Mouse (Mus musculus): ENCODE results near the gene Ppp2r5d. TPM values are rescaled to one million over a fixed set of nuclear protein-coding genes. Genes with fewer than 3 reads are reported as not detected.

Ppp2r5d gene
- polyA plus RNA-seq, 1 experiment: 113 TPM

DNA sequence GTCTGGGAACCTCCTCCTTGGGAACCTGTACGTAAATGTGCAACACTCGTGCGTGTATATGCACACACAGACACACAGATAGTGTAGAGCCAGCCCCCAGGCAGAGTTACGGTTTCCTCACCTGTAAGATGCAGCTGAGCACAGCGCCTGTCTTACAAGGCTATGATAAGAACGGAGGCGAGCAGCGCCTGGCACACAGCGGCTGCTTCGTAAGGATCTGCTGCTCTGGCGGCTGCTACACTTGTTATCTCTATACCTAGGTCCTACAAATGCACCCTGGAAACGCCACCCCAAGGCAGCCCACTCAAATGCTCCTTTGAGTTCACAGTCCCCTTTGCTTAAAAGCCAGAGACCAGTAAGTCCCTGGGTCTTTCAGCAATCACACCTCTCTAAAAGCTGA lies 14.2 kb downstream of the Ppp2r5d start:
- Histone ChIP-seq H3K27ac (ENCODE audit: control insufficient read depth, insufficient read depth, low read length) (no peak overlapping the region), H3K36me3 (ENCODE audit: control insufficient read depth, insufficient read depth, low read length) (peaks cover 2% of the 10 kb centered on the region), H3K27me3 (ENCODE audit: control insufficient read depth, insufficient read depth, low read length) (no peaks in the 10 kb centered on the region), H3K4me3 (ENCODE audit: control insufficient read depth, insufficient read depth, low read length) (no peak overlapping the region), H3K4me1 (replicated peaks; ENCODE audit: control insufficient read depth, insufficient read depth, low read length) (no peaks in the 10 kb centered on the region)
- no peak for DNase-seq
- 98% methylated on average over 12 of the region's 12 CpGs for WGBS
- TF ChIP-seq POLR2A (IDR thresholded peaks at IDR 0.05; ENCODE audit: control insufficient read depth, extremely low read depth, insufficient read depth, low read length, poor library complexity) (no peak), CTCF (IDR thresholded peaks at IDR 0.05; ENCODE audit: borderline replicate concordance, control insufficient read depth, extremely low read depth, insufficient read depth, low read length, poor library complexity) (no peak)

DNA sequence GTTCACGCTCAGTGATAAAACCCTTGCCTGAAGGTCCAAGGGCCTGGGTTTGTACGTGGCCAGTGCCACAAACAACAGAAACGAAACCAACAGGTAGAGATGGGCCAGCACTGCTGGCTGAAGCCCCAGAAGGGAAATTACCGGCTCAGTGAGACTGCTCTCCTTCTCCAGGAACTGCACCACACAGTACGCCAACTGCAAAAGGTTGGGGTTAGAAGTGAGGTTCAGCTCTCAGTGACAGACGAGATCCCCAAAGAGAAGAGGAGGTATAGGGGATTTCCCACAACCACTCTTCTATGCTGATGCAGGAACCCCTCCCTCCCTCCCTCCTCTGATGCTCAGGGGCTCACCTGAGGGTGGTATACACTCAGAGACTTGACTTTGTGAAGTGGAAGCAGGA lies 19.0 kb downstream of the Ppp2r5d start:
- peaks cover 8% of the 10 kb centered on the region; the same call in 1 of the 2 replicates for H3K4me1 ChIP-seq (replicated peaks; ENCODE audit: control insufficient read depth, insufficient read depth, low read length)
- H3K27ac ChIP-seq (ENCODE audit: control insufficient read depth, insufficient read depth, low read length): peak overlapping the region; percentile 35; the same call in 1 of the 2 replicates
- no peaks in the 10 kb centered on the region for H3K27me3 ChIP-seq (ENCODE audit: control insufficient read depth, insufficient read depth, low read length)
- whole genome bisulfite sequencing: 79% methylated on average over 6 of the region's 6 CpGs
- H3K4me3 ChIP-seq (ENCODE audit: control insufficient read depth, insufficient read depth, low read length): no peak overlapping the region
- TF ChIP-seq POLR2A (IDR thresholded peaks at IDR 0.05; ENCODE audit: control insufficient read depth, extremely low read depth, insufficient read depth, low read length, poor library complexity) (no peak), CTCF (IDR thresholded peaks at IDR 0.05; ENCODE audit: borderline replicate concordance, control insufficient read depth, extremely low read depth, insufficient read depth, low read length, poor library complexity) (no peak)
- DNase-seq: no peak
- H3K36me3 ChIP-seq (ENCODE audit: control insufficient read depth, insufficient read depth, low read length): peaks cover 18% of the 10 kb centered on the region

DNA sequence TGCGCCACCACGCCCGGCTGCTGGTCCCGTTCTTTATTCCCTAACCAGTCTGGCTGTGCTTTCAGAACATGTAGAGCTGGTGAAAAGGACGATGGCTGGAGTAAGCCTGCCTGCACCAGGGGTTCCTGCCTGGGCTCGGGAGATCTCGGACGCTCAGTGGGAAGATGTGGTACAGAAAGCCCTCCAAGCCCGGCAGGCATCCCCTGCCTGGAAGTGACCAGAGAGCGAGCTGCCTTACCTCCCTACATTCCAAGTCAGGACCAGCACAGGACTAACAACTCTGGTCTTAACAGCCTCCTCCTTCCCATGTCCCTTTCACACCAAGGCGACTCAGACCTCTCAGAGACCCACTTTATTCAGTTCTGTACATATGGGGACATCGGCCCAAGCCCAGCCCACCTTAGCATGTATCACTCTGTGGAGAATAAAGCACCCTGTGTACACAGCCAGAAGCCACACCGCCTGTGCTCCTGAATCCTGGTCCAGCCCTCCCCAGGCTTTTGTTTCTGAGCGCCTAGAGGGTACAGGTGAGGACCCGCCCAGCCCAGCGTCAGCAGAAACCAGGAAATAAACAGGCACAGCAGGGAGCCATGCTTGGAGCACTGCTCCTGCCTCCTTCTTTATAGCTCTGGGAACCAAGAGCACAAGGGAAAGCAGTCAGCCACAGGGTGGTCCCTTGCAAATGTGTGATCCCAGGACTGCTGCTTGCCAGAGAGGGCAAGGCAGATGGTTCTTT lies 22.1 kb downstream of the Ppp2r5d start:
- Histone ChIP-seq H3K36me3 (ENCODE audit: control insufficient read depth, insufficient read depth, low read length) (peaks cover 18% of the 10 kb centered on the region), H3K4me3 (ENCODE audit: control insufficient read depth, insufficient read depth, low read length) (no peak overlapping the region), H3K27ac (ENCODE audit: control insufficient read depth, insufficient read depth, low read length) (no peak overlapping the region), H3K27me3 (ENCODE audit: control insufficient read depth, insufficient read depth, low read length) (no peaks in the 10 kb centered on the region), H3K4me1 (replicated peaks; ENCODE audit: control insufficient read depth, insufficient read depth, low read length) (peaks cover 20% of the 10 kb centered on the region)
- no peak for DNase-seq
- no peak for TF ChIP-seq CTCF (IDR thresholded peaks at IDR 0.05; ENCODE audit: borderline replicate concordance, control insufficient read depth, extremely low read depth, insufficient read depth, low read length, poor library complexity)
- TF ChIP-seq POLR2A (IDR thresholded peaks at IDR 0.05; ENCODE audit: control insufficient read depth, extremely low read depth, insufficient read depth, low read length, poor library complexity): no peak
- 96% methylated on average over 16 of the region's 16 CpGs for WGBS

DNA sequence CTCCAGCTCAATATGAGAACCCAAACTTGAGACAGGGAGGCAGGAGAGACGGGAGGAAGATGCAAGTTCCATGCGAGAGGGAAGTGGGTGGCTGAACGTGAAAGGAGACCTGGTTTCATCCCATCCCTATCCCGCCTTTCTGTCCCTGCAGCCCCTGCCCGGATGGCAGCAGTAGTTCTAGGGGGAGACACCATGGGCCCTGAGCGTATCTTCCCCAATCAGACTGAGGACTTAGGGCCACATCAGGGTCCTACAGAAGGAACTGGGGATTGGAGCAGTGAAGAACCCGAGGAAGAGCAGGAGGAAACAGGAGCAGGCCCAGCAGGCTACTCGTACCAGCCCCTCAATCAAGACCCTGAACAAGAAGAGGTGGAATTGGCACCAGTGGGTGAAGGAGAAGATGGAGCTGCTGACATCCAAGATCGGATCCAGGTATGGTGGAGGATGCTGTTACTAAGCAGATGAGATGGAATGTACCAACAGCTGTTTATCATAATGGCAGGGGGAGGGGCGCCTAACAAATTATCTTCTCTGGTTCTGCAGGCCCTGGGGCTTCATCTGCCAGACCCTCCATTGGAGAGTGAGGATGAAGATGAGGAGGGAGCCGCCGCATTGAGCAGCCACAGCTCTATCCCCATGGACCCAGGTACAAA lies 23.3 kb downstream of the Ppp2r5d start:
- 42% methylated on average over 12 of the region's 12 CpGs for WGBS
- TF ChIP-seq CTCF (IDR thresholded peaks at IDR 0.05; ENCODE audit: borderline replicate concordance, control insufficient read depth, extremely low read depth, insufficient read depth, low read length, poor library complexity): no peak
- DNase-seq: no peak
- no peaks in the 10 kb centered on the region for H3K27me3 ChIP-seq (ENCODE audit: control insufficient read depth, insufficient read depth, low read length)
- peaks cover 20% of the 10 kb centered on the region for H3K4me1 ChIP-seq (replicated peaks; ENCODE audit: control insufficient read depth, insufficient read depth, low read length)
- H3K27ac ChIP-seq (ENCODE audit: control insufficient read depth, insufficient read depth, low read length): no peak overlapping the region
- peak overlapping the region; percentile 53 for H3K4me3 ChIP-seq (ENCODE audit: control insufficient read depth, insufficient read depth, low read length)
- H3K36me3 ChIP-seq (ENCODE audit: control insufficient read depth, insufficient read depth, low read length): peaks cover 18% of the 10 kb centered on the region

DNA sequence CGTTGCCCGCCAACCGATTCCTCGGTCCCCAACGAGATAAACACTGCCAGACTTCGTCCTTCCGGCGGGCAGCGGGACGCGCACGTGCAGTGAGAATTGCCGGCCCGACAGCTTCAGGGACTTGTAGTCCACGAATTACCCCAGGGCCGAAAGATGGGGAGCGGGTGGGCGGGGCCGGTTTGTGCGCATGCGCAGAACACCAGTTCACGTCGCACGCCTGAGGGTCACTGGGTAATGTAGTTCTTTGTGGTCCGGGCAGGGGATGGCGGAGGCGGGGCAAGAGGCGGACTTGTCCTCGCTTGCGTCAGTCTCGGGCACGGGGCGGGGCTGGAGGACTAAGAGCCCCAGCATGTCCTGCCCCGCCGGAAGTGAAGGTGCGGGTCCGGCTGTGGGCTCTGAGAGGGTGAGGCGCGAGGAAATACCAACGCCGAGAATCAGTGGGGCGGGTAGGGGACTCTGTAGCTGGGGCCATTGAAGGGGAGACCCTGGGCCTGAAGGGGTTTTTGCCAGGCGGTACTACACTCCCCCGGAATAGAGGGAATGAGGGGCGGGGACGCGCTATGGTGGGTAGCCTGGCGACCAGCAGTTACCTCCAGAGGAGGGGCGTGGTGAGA lies 24.0 kb downstream of the Ppp2r5d start, which contains the start of gene Klhdc3:
Gene Klhdc3 (minus strand): TSS at position 155 of the 614 bp plus-strand sequence.
- TF ChIP-seq POLR2A (IDR thresholded peaks at IDR 0.05; ENCODE audit: control insufficient read depth, extremely low read depth, insufficient read depth, low read length, poor library complexity) (0 out of 2 replicates have a peak, but pooled peaks have one; percentile 28), CTCF (IDR thresholded peaks at IDR 0.05; ENCODE audit: borderline replicate concordance, control insufficient read depth, extremely low read depth, insufficient read depth, low read length, poor library complexity) (no peak)
- Histone ChIP-seq H3K27ac (ENCODE audit: control insufficient read depth, insufficient read depth, low read length) (no peak within 1 kb of the TSS), H3K4me3 (ENCODE audit: control insufficient read depth, insufficient read depth, low read length) (peak within 1 kb of the TSS; percentile 72), H3K36me3 (ENCODE audit: control insufficient read depth, insufficient read depth, low read length) (peaks cover 18% of the 10 kb centered on the region), H3K4me1 (replicated peaks; ENCODE audit: control insufficient read depth, insufficient read depth, low read length) (peaks cover 20% of the 10 kb centered on the region), H3K27me3 (ENCODE audit: control insufficient read depth, insufficient read depth, low read length) (no peaks in the 10 kb centered on the region)
- WGBS: 1% methylated on average over 49 of the region's 49 CpGs
- peak; percentile 97 for DNase-seq

DNA sequence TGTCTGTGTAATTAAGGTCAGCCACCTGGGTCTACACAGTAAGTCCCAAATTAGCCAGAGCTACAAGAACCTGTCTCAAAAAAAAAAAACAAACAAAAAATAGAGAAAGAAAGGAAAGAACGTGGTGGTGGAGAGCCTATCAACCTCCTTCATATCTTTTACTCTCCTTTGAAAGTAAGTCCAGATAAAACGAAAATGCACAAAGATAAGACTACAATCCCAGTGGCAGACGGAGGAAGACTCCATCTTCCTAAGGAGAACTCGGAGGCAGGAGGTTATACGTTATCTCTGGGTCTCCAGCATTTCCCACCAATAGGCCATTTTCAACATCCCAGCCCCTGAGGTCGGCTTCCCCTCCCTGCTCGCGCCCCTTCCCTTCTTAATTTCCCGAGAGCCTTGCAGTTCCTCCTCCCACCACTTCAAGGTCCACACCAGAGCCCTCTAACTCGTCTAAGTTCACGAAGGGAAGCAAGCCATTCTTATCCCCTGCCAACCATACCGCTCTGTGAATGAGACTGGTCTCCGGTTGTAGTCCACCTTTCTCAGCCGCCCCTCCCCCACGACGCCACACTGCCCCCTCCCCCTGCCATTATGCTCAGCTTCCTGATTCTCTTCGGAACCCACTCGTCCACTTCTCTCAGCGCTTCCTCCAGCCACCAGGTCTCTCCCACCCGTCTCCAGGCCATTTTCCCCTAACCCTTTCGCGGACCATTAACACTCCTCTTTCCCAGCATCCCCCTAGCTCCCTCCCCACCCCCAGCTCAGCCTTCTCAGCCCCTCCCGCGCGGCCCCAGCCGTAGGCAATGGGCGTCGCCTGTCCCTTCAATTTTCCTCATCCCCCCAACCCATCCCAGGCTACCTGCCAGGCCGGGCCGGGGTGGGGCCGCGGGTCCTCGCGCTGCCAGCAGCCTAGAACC lies 24.8 kb downstream of the Ppp2r5d start:
- Histone ChIP-seq H3K36me3 (ENCODE audit: control insufficient read depth, insufficient read depth, low read length) (peaks cover 14% of the 10 kb centered on the region), H3K4me3 (ENCODE audit: control insufficient read depth, insufficient read depth, low read length) (peak overlapping the region; percentile 72), H3K27me3 (ENCODE audit: control insufficient read depth, insufficient read depth, low read length) (no peaks in the 10 kb centered on the region), H3K27ac (ENCODE audit: control insufficient read depth, insufficient read depth, low read length) (no peak overlapping the region), H3K4me1 (replicated peaks; ENCODE audit: control insufficient read depth, insufficient read depth, low read length) (peaks cover 18% of the 10 kb centered on the region)
- WGBS: 2% methylated on average over 33 of the region's 34 CpGs
- TF ChIP-seq CTCF (IDR thresholded peaks at IDR 0.05; ENCODE audit: borderline replicate concordance, control insufficient read depth, extremely low read depth, insufficient read depth, low read length, poor library complexity) (no peak), POLR2A (IDR thresholded peaks at IDR 0.05; ENCODE audit: control insufficient read depth, extremely low read depth, insufficient read depth, low read length, poor library complexity) (no peak)
- DNase-seq: peak; percentile 41

Measured in thymus, adult 2 months (tissue).